Mouse (Mus musculus): ENCODE measurements around the gene Rdh7. TPM values are rescaled to one million over a fixed set of nuclear protein-coding genes. Genes with fewer than 3 reads are reported as not detected.
"Not testable (repeated sequence)": the region's sequence is repeated elsewhere in the genome, so short reads cannot be mapped to it uniquely, and the experiment has no call there.

The Rdh7 gene
- polyA plus RNA-seq, 1 experiment from 2014 or later = not detected

DNA sequence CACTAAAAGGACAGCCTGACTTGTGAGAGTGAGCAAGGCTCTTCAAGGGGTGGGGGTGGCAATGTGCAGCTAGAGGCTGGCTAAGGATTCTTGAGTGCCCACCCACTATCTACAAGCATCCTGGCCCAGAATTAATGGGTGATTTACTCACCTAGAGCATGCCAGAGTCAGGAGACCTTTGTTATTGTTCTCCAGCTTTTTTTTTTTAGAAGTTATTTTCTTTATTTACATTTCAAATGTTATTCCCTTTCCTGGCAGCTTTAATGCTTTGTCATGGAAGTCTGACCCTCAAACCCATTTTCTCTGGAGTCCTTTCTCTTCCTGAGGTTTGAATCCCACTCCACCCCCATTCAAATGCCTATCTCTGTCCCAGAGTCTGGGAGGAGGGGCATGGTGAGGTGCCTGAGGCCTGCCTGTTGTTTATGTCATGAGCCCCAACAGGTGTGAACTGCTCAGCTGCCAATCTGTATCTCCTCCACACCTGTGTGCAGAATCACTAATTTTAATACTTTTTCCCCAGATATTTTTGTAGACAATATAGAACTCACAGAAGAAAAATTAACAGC is 18.9 kb upstream of the Rdh7 start:
- Histone ChIP-seq H3K4me2 (no peak overlapping the region), H3K9ac (no peak overlapping the region), H3K9me3 (replicated peaks) (no peaks in the 10 kb centered on the region), H3K4me3 (no peak overlapping the region), H3K27me3 (no peaks in the 10 kb centered on the region), H3K27ac (no peak overlapping the region), H3K4me1 (peaks cover 4% of the 10 kb centered on the region), H3K36me3 (ENCODE audit: poor library complexity, severe bottlenecking) (no peaks in the 10 kb centered on the region)
- no peak for ATAC-seq

DNA sequence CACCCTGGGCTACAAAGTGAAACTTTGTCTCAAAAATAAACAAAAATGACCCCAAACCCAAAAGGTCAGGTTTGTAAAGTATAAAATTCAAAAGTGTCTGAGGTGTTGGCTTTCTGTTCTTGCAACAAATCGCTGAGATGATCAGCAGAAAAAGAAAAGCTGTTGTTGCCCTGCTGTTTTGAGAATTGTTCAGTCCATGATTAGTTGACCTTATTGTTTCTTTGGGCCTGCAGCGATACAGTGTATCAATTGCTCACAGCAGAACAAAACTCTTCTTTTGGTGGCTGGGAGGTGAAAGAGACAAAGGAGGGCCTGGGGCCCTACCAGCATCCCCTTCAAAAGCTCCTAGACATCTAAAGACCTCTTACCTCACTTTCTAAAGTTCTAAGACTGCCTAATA is 17.5 kb upstream of the Rdh7 start:
- Histone ChIP-seq H3K27me3 (no peaks in the 10 kb centered on the region), H3K9me3 (replicated peaks) (no peaks in the 10 kb centered on the region), H3K9ac (no peak overlapping the region), H3K4me2 (no peak overlapping the region), H3K27ac (no peak overlapping the region), H3K4me1 (peaks cover 4% of the 10 kb centered on the region), H3K4me3 (no peak overlapping the region), H3K36me3 (ENCODE audit: poor library complexity, severe bottlenecking) (no peaks in the 10 kb centered on the region)
- 53% methylated on average over 2 of the region's 2 CpGs for WGBS
- no peak for ATAC-seq

DNA sequence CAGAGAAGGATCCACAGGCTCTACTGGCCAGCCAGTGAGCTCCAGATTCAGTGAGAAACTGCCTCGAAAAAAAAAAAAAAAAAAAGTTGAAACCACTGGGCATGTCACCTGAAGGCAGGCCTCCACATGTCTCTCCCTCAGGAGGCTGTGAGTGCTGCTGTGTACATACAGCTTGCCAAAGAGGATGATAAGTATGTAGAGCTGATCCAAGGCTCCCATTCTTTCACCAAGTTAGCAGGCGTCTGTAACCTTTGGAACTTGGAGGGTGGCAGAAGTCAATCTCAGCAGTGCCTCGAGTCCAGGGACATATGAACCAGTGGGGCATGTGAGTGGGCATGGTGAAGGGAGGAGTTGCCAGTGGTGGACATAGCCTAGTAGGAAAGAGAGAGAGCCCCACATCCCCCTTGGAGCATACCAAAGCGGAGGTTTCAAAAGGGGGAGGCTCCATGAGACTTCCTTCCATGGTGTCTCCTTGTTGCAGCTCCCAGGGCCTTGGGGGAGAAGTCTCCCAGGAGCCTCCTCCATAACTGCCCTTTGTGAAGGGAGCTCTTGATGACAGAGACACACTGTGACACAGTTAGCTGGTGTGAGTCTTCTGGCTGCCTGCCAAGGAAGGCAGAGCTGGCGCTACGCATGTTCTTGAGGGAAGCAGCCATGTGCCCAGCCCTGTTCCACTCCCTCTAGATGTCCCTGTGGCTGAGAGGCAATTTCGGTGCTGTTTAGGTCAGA is 16.3 kb upstream of the Rdh7 start:
- Histone ChIP-seq H3K9ac (no peak overlapping the region), H3K4me2 (no peak overlapping the region), H3K4me3 (no peak overlapping the region), H3K4me1 (peaks cover 4% of the 10 kb centered on the region), H3K36me3 (ENCODE audit: poor library complexity, severe bottlenecking) (no peaks in the 10 kb centered on the region), H3K27me3 (no peaks in the 10 kb centered on the region), H3K9me3 (replicated peaks) (no peaks in the 10 kb centered on the region), H3K27ac (no peak overlapping the region)
- peak; percentile 27; the same call in 1 of the 2 replicates for ATAC-seq
- whole genome bisulfite sequencing = 61% methylated on average over 7 of the region's 7 CpGs

DNA sequence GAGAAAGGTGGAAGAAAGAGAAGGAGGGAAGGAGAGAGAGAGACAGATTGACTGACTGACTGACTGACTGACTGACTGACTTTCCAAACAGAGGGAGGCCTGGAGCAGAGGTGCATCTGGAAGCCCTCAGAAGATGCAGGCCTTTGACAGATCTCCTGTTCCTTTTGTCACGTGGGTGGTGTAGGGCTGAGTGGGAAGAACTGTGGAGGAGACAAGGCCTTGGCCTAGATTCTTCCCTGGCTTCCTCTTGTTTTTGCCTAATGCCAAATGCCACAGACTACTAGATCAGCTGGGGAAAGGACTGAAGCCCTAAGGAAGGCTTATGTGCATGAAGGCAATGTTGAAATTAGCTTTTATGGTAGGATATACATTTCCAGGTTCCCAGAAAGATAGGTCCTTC is 14.5 kb upstream of the Rdh7 start:
- peaks cover 4% of the 10 kb centered on the region for H3K4me1 ChIP-seq
- no peak overlapping the region for H3K4me3 ChIP-seq
- 77% methylated on average over 1 of the region's 1 CpGs for WGBS
- H3K9ac ChIP-seq = no peak overlapping the region
- no peak overlapping the region for H3K27ac ChIP-seq
- H3K36me3 ChIP-seq (ENCODE audit: poor library complexity, severe bottlenecking) = no peaks in the 10 kb centered on the region
- H3K4me2 ChIP-seq = no peak overlapping the region
- no peaks in the 10 kb centered on the region for H3K9me3 ChIP-seq (replicated peaks)
- no peaks in the 10 kb centered on the region for H3K27me3 ChIP-seq
- ATAC-seq = no peak

DNA sequence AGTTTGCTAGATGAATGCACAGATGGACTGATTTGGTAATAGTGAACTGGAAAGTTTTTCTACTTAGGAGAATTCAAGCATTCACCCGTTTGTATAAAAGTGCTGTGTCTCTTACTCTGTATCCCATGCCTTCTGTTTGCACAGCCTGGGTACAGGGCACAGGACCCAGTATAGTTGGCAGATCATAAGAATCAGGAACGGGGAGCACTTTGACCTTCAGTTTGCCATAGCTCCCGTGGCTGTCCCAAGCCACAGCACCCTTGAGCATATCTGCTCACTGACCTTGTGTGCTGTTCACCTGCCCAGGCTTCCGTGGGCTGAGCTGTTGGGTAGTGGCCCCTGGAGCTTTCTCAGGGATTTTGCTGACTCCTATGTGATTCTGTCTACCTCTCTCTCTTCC is 13.1 kb upstream of the Rdh7 start:
- no peak for ATAC-seq

DNA sequence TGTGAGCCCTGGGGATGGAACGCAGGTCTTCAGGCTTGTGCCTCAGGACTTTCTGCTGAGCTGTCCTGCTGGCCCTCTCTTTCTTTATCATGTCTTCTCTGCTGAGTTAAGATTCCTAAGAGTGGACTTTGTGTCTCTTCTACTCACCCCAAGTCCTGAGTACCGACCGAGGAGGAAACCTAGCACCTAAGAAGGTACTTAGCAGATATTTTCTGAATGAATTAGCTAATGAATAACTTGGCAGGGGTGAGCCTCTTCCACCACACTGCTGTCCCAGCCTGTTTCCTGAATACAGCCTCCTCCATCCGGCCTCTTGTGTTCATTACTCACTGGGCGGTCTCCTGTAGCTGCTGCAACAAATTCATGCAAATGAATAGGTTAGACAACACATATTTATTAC is 11.2 kb upstream of the Rdh7 start:
- no peak for ATAC-seq

More for the DNA sequence above, 13.1 kb upstream of the Rdh7 start:
- H3K4me3 ChIP-seq = no peak overlapping the region
- no peak overlapping the region for H3K4me2 ChIP-seq
- H3K27me3 ChIP-seq = no peaks in the 10 kb centered on the region
- H3K4me1 ChIP-seq = peaks cover 4% of the 10 kb centered on the region
- WGBS = 82% methylated on average over 4 of the region's 4 CpGs
- H3K36me3 ChIP-seq (ENCODE audit: poor library complexity, severe bottlenecking) = no peaks in the 10 kb centered on the region
- no peak overlapping the region for H3K9ac ChIP-seq
- no peak overlapping the region for H3K27ac ChIP-seq
- no peaks in the 10 kb centered on the region for H3K9me3 ChIP-seq (replicated peaks)

DNA sequence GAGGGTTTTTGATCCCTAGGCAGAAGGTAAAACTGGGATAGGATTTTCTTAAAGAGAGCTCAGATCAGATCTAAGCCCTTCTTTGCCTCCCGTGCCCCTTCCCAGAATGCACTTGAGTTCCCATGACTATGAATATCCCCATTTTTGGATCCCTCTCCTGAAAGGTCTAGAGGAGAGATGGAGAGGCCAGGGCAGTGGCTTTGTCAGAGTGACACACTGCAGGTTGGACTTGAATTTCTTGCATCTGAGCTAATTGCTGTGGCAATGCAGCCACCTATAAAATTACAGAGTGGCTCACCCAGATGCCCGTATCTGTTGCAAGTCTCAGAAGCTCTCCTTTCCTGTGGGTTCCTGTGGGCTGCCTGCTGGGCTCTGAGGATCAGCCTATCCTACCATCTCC is 9.6 kb upstream of the Rdh7 start, which contains the start of gene Sdr9c7:
TSS of gene Sdr9c7 (plus strand) at position 301 of the 400 bp plus-strand sequence.
- Histone ChIP-seq H3K4me2 (no peak within 1 kb of the TSS), H3K27me3 (no peaks in the 10 kb centered on the region), H3K4me1 (no peaks in the 10 kb centered on the region), H3K4me3 (no peak within 1 kb of the TSS), H3K27ac (no peak within 1 kb of the TSS), H3K36me3 (ENCODE audit: poor library complexity, severe bottlenecking) (no peaks in the 10 kb centered on the region), H3K9me3 (replicated peaks) (no peaks in the 10 kb centered on the region), H3K9ac (no peak within 1 kb of the TSS)
- WGBS = 89% methylated on average over 2 of the region's 2 CpGs
- no peak for ATAC-seq

More for the DNA sequence above, 11.2 kb upstream of the Rdh7 start:
- Histone ChIP-seq H3K4me2 (no peak overlapping the region), H3K9me3 (replicated peaks) (no peaks in the 10 kb centered on the region), H3K4me3 (no peak overlapping the region), H3K36me3 (ENCODE audit: poor library complexity, severe bottlenecking) (no peaks in the 10 kb centered on the region), H3K27ac (no peak overlapping the region), H3K9ac (no peak overlapping the region), H3K4me1 (no peaks in the 10 kb centered on the region), H3K27me3 (no peaks in the 10 kb centered on the region)
- WGBS = 81% methylated on average over 5 of the region's 5 CpGs

DNA sequence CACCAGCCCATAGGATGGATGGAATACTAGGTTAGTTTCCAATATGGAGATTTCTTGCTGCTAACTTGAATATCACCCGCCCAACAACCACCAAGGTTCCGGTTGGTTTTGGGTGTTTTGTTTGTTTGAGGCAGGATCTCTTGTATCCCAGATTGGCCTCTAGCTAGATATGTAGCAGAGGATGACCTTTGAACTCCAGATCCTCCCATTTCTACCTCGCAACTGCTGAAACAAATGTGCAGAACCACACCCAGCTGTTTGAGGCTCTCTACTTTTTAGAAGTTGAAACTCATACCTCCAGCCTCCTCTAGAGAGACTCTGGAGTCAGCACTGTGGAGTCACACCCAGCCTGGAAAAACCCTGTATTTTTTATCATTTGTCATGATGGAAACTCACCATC is 8.9 kb upstream of the Rdh7 start:
- H3K4me1 ChIP-seq = no peaks in the 10 kb centered on the region
- H3K36me3 ChIP-seq (ENCODE audit: poor library complexity, severe bottlenecking) = no peaks in the 10 kb centered on the region
- H3K27ac ChIP-seq = no peak overlapping the region
- WGBS = 89% methylated on average over 3 of the region's 3 CpGs
- no peak for ATAC-seq
- no peak overlapping the region for H3K4me3 ChIP-seq
- H3K9me3 ChIP-seq (replicated peaks) = no peaks in the 10 kb centered on the region
- no peak overlapping the region for H3K4me2 ChIP-seq
- no peak overlapping the region for H3K9ac ChIP-seq
- H3K27me3 ChIP-seq = no peaks in the 10 kb centered on the region

DNA sequence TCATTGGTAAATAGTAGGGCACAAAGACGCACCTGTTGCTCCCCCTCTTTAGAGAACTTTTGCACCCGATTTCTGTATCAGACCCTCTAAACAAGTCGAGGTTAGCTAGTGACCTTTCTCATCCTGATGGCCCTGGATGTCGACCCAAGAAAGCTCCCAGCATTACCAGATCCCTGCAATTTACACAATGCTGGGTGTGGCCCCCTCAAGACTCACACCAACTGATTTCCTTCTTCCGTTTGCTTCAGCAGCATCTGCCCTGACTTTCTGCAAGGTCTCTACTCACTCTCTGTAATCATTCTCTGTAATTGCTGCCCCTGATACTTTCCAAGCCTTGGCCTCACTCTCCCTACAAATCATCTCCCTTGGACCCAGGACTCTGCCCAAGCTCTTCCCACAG is 8.1 kb upstream of the Rdh7 start:
- Histone ChIP-seq H3K9ac (no peak overlapping the region), H3K27me3 (no peaks in the 10 kb centered on the region), H3K4me3 (no peak overlapping the region), H3K27ac (no peak overlapping the region), H3K36me3 (ENCODE audit: poor library complexity, severe bottlenecking) (no peaks in the 10 kb centered on the region), H3K4me1 (no peaks in the 10 kb centered on the region), H3K4me2 (no peak overlapping the region), H3K9me3 (replicated peaks) (no peaks in the 10 kb centered on the region)
- ATAC-seq = no peak
- 79% methylated on average over 5 of the region's 5 CpGs for WGBS

DNA sequence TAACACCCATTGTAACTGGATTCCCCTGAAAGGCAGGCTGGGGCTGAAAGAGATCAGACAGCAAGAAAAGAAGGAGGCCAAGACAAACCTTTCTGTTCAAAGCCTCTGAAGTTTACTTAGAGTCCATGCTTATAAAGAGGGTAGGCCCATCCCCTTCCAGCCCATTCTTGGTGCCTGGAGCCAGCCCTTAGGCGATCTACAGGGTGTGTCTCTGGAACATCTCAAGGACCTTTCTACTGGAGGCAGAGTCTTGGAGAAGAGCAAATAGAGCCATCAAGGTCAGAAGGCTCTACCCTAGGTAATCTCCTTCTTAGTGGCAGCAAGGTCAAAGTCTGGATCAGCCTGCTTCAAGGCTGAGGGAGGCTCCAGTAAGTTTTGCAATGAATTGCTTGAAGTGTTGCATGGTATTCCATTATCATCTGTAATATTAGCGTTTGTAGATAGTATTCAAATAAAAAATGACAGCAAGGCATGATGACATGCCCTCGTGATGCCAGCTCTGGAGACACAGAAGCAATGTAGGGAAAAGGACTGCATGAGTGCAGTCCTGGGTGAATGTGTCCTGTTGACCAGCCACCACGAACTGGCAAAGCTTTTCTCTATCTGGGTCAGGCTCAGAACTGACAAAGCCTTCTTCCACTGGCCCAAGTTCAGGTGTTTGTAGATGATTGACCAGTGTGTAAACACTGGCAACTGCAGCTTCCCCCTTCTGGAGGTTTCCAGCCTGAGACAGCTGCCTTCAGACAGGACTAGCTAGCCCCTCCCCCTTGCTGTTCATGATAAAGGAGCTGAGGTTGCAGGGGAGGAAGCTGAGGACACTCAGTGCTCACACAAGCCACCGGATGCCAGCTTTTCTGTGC is 4.8 kb upstream of the Rdh7 start:
- H3K27ac ChIP-seq; H3K9ac ChIP-seq; H3K4me3 ChIP-seq; ATAC-seq; H3K4me1 ChIP-seq; H3K27me3 ChIP-seq; H3K36me3 ChIP-seq (ENCODE audit: poor library complexity, severe bottlenecking); H3K4me2 ChIP-seq; H3K9me3 ChIP-seq (replicated peaks): not testable (repeated sequence)
- WGBS = 72% methylated on average over 5 of the region's 5 CpGs

DNA sequence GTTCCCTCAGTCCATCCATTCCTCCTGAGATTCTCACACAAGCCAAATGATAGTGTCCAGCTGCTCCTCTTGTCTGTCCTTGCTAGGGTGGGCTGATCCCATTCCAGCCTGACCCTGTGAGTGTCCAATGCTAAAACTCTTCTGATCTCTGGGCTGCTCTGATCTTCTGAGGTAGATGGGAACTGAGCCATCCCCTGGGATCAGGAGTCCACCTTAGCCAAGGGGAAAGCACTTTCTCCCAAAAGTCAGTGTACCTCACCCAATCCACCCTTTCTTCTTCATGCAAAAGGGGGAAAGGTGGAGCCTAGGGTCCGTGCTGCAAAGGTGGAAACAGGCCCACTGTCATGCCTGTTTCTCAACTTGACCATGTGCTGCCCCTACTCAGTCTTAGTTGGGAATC is 2.9 kb upstream of the Rdh7 start:
- no peak for ATAC-seq
- no peak overlapping the region for H3K9ac ChIP-seq
- no peaks in the 10 kb centered on the region for H3K4me1 ChIP-seq
- H3K4me2 ChIP-seq = no peak overlapping the region
- WGBS = 83% methylated on average over 1 of the region's 1 CpGs
- no peaks in the 10 kb centered on the region for H3K36me3 ChIP-seq (ENCODE audit: poor library complexity, severe bottlenecking)
- no peak overlapping the region for H3K27ac ChIP-seq
- H3K9me3 ChIP-seq (replicated peaks) = no peaks in the 10 kb centered on the region
- no peaks in the 10 kb centered on the region for H3K27me3 ChIP-seq
- H3K4me3 ChIP-seq = no peak overlapping the region

DNA sequence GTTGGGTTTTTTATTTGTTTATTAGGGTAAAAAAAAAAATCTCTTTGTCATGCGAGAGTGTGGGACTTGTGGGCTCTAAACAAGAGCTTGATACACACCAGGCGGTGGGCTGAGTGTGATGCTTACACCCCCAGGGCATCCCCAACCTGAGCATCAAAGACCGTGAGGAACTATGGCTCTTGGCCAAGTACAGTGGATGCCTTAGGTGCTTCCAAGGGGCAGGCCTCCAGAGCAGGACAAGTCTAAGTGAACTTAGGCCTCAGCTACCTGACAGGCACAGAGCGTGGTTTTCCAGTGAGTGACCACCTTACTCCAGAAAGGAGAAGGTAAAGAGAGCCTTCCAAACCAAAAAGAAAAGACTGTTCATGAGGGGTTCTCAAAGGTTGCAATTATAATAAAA is 1.6 kb downstream of the Rdh7 start:
- no peaks in the 10 kb centered on the region for H3K36me3 ChIP-seq (ENCODE audit: poor library complexity, severe bottlenecking)
- H3K9me3 ChIP-seq (replicated peaks) = no peaks in the 10 kb centered on the region
- H3K4me3 ChIP-seq = no peak overlapping the region
- 82% methylated on average over 4 of the region's 4 CpGs for WGBS
- H3K9ac ChIP-seq = no peak overlapping the region
- no peaks in the 10 kb centered on the region for H3K4me1 ChIP-seq
- no peak for ATAC-seq
- no peak overlapping the region for H3K4me2 ChIP-seq
- no peak overlapping the region for H3K27ac ChIP-seq
- H3K27me3 ChIP-seq = no peaks in the 10 kb centered on the region
